Mouse (Mus musculus): Measurements from ENCODE around the gene Gdi2. TPM values are rescaled to one million over a fixed set of nuclear protein-coding genes. Genes with fewer than 3 reads are reported as not detected.

The Gdi2 gene
- total RNA-seq, 1 experiment, result 359 TPM

- H3K27ac ChIP-seq (ENCODE audit: insufficient read depth, low read depth, low read length, poor library complexity, severe bottlenecking), result no peak overlapping the region
- H3K36me3 ChIP-seq (ENCODE audit: control insufficient read depth, insufficient read depth, low read length, poor library complexity, severe bottlenecking), result peaks cover 4% of the 10 kb centered on the region
- no peaks in the 10 kb centered on the region for H3K9me3 ChIP-seq (ENCODE audit: control insufficient read depth, insufficient read depth, low read depth, low read length)
- no peak overlapping the region for H3K4me3 ChIP-seq (ENCODE audit: insufficient read depth in 1 of 2, low read depth in 1 of 2, low read length in 2 of 2, poor library complexity in 1 of 2, severe bottlenecking in 1 of 2)
- TF ChIP-seq HCFC1 (IDR thresholded peaks at IDR 0.05; ENCODE audit: borderline replicate concordance, insufficient read depth, low read length) (no peak), MAFK (IDR thresholded peaks at IDR 0.05; ENCODE audit: insufficient read depth, low read depth, low read length) (no peak), ZNF384 (IDR thresholded peaks at IDR 0.05; ENCODE audit: low read depth, low read length) (no peak), ZC3H11A (IDR thresholded peaks at IDR 0.05; ENCODE audit: borderline replicate concordance, low read depth, low read length) (no peak), CHD2 (IDR thresholded peaks at IDR 0.05; ENCODE audit: low read depth, low read length) (no peak)
- H3K9ac ChIP-seq (ENCODE audit: insufficient read depth, low read depth, low read length, poor library complexity, severe bottlenecking), result no peak overlapping the region
- in situ Hi-C loops (cut with MboI; ENCODE audit: low sequenced_read_pairs in 2 of 2, unreplicated experiment in 2 of 2), result no loop called here
- no peak for DNase-seq (ENCODE audit: low read depth, low spot score)
- peaks cover 6 to 8% of the 10 kb centered on the region in 2 experiments; a peak in 3 of 4 replicates for H3K4me1 ChIP-seq (ENCODE audit: control insufficient read depth in 2 of 2, insufficient read depth in 2 of 2, low read length in 2 of 2, poor library complexity in 1 of 2)
Measured at GRCm38 (mm10) chr13:3544925-3545324, 7.1 kb downstream of the Gdi2 start.

- in situ Hi-C loops (cut with MboI; ENCODE audit: low sequenced_read_pairs in 2 of 2, unreplicated experiment in 2 of 2), result no loop called here
- H3K36me3 ChIP-seq (ENCODE audit: control insufficient read depth, insufficient read depth, low read length, poor library complexity, severe bottlenecking), result peaks cover 6% of the 10 kb centered on the region
- H3K4me3 ChIP-seq (ENCODE audit: insufficient read depth in 1 of 2, low read depth in 1 of 2, low read length in 2 of 2, poor library complexity in 1 of 2, severe bottlenecking in 1 of 2), result no peak overlapping the region
- no peak overlapping the region for H3K27ac ChIP-seq (ENCODE audit: insufficient read depth, low read depth, low read length, poor library complexity, severe bottlenecking)
- H3K4me1 ChIP-seq (ENCODE audit: control insufficient read depth in 2 of 2, insufficient read depth in 2 of 2, low read length in 2 of 2, poor library complexity in 1 of 2), result peaks cover 2% of the 10 kb centered on the region in 2 experiments; a peak in 1 of 4 replicates
- H3K9ac ChIP-seq (ENCODE audit: insufficient read depth, low read depth, low read length, poor library complexity, severe bottlenecking), result no peak overlapping the region
- DNase-seq (ENCODE audit: low read depth, low spot score), result no peak
- no peaks in the 10 kb centered on the region; the same call in 1 of the 2 replicates for H3K9me3 ChIP-seq (ENCODE audit: control insufficient read depth, insufficient read depth, low read depth, low read length)
- TF ChIP-seq CHD2 (IDR thresholded peaks at IDR 0.05; ENCODE audit: low read depth, low read length) (no peak), ZC3H11A (IDR thresholded peaks at IDR 0.05; ENCODE audit: borderline replicate concordance, low read depth, low read length) (no peak), MAFK (IDR thresholded peaks at IDR 0.05; ENCODE audit: insufficient read depth, low read depth, low read length) (no peak), HCFC1 (IDR thresholded peaks at IDR 0.05; ENCODE audit: borderline replicate concordance, insufficient read depth, low read length) (no peak), ZNF384 (IDR thresholded peaks at IDR 0.05; ENCODE audit: low read depth, low read length) (no peak)
Measured at GRCm38 (mm10) chr13:3547410-3547809, 9.5 kb downstream of the Gdi2 start.

DNA sequence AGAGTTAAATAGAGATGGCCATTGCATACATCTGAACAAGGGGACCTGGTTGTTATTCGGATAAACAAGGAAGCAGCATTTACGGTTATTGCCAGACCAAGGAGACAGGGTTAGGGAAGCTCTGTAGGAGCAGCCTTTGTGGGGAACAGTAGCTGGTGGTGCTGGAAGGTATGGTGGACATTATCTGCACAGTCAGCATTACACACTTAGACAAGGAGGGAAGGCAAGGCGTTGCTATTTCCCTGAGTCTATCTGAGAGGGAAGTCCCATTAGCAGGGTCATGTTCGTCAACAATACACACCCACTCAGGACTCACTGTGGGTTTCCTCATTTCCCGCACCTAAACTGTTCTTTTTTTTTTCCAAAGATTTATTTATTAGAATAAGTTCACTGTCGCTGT lies 10.0 kb downstream of the Gdi2 start:
- TF ChIP-seq CHD2 (IDR thresholded peaks at IDR 0.05; ENCODE audit: low read depth, low read length) (no peak), MAFK (IDR thresholded peaks at IDR 0.05; ENCODE audit: insufficient read depth, low read depth, low read length) (peak; percentile 73), ZC3H11A (IDR thresholded peaks at IDR 0.05; ENCODE audit: borderline replicate concordance, low read depth, low read length) (no peak), ZNF384 (IDR thresholded peaks at IDR 0.05; ENCODE audit: low read depth, low read length) (no peak), HCFC1 (IDR thresholded peaks at IDR 0.05; ENCODE audit: borderline replicate concordance, insufficient read depth, low read length) (no peak)

GRCm38 (mm10) chr13:3563130-3563529 lies 25.3 kb downstream of the Gdi2 start:
- in situ Hi-C loops (cut with MboI; ENCODE audit: low sequenced_read_pairs in 2 of 2, unreplicated experiment in 2 of 2), result no loop called here
- Histone ChIP-seq H3K9me3 (ENCODE audit: control insufficient read depth, insufficient read depth, low read depth, low read length) (no peaks in the 10 kb centered on the region), H3K4me1 (ENCODE audit: control insufficient read depth in 2 of 2, insufficient read depth in 2 of 2, low read length in 2 of 2, poor library complexity in 1 of 2) (no peaks in the 10 kb centered on the region), H3K4me3 (ENCODE audit: insufficient read depth in 1 of 2, low read depth in 1 of 2, low read length in 2 of 2, poor library complexity in 1 of 2, severe bottlenecking in 1 of 2) (no peak overlapping the region), H3K36me3 (ENCODE audit: control insufficient read depth, insufficient read depth, low read length, poor library complexity, severe bottlenecking) (peaks cover 13% of the 10 kb centered on the region), H3K27ac (ENCODE audit: insufficient read depth, low read depth, low read length, poor library complexity, severe bottlenecking) (no peak overlapping the region), H3K9ac (ENCODE audit: insufficient read depth, low read depth, low read length, poor library complexity, severe bottlenecking) (no peak overlapping the region)
- DNase-seq (ENCODE audit: low read depth, low spot score), result no peak
- TF ChIP-seq HCFC1 (IDR thresholded peaks at IDR 0.05; ENCODE audit: borderline replicate concordance, insufficient read depth, low read length), result no peak
- TF ChIP-seq ZC3H11A (IDR thresholded peaks at IDR 0.05; ENCODE audit: borderline replicate concordance, low read depth, low read length), result no peak
- TF ChIP-seq MAFK (IDR thresholded peaks at IDR 0.05; ENCODE audit: insufficient read depth, low read depth, low read length), result no peak
- TF ChIP-seq ZNF384 (IDR thresholded peaks at IDR 0.05; ENCODE audit: low read depth, low read length), result no peak
- TF ChIP-seq CHD2 (IDR thresholded peaks at IDR 0.05; ENCODE audit: low read depth, low read length), result no peak

More for the DNA sequence above, 10.0 kb downstream of the Gdi2 start:
- no peak for DNase-seq (ENCODE audit: low read depth, low spot score)
- Histone ChIP-seq H3K9ac (ENCODE audit: insufficient read depth, low read depth, low read length, poor library complexity, severe bottlenecking) (no peak overlapping the region), H3K4me3 (ENCODE audit: insufficient read depth in 1 of 2, low read depth in 1 of 2, low read length in 2 of 2, poor library complexity in 1 of 2, severe bottlenecking in 1 of 2) (no peak overlapping the region), H3K9me3 (ENCODE audit: control insufficient read depth, insufficient read depth, low read depth, low read length) (no peaks in the 10 kb centered on the region; the same call in 1 of the 2 replicates), H3K27ac (ENCODE audit: insufficient read depth, low read depth, low read length, poor library complexity, severe bottlenecking) (no peak overlapping the region), H3K4me1 (ENCODE audit: control insufficient read depth in 2 of 2, insufficient read depth in 2 of 2, low read length in 2 of 2, poor library complexity in 1 of 2) (peaks cover 2% of the 10 kb centered on the region in 2 experiments; a peak in 1 of 4 replicates), H3K36me3 (ENCODE audit: control insufficient read depth, insufficient read depth, low read length, poor library complexity, severe bottlenecking) (peaks cover 9% of the 10 kb centered on the region)
- in situ Hi-C loops (cut with MboI; ENCODE audit: low sequenced_read_pairs in 2 of 2, unreplicated experiment in 2 of 2), result no loop called here

Data from ES-E14 (cell line).